Mouse (Mus musculus): ENCODE measurements around the gene Gde1.

Gde1 gene

GRCm38 (mm10) chr7:118706051-118706450 is 473 bp upstream of the Gde1 start:
- DNase-seq: peak; percentile 28

DNA sequence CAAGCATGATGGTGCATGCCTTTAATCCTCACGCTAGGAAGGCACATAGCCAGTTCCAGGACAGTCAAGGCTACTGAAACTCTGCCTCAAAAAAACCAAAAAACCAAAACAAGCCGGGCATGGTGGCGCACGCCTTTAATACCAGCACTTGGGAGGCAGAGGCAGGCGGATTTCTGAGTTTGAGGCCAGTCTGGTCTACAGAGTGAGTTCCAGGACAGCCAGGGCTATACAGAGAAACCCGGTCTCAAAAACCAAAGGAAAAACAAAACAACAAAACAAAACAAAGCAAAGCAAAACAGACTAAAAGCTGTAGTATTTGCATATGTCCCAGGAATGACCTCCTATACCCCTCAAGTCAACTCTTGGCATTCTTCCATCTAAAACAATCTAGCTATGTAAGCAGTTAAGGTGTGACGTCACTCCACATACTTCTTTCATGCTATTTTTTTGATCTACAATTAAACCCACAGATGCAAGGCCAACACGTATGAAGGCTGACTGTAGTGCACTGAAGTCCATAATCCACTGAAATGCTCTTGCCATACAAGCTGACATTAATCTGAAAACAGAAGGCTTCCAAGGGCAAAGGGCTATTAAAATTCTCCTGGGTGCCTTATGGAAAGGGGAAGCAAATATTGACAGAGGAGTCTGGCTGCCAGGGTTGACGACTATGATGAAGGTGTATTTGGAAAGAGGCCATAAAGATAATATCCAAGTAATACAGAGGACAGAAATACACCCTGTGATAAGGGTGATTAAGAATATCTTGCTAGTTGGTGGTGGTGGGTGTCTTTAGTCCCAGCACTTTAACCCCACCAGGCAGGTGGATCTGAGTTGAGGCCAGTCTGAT is 1.4 kb downstream of the Gde1 start:
- DNase-seq: no peak

DNA sequence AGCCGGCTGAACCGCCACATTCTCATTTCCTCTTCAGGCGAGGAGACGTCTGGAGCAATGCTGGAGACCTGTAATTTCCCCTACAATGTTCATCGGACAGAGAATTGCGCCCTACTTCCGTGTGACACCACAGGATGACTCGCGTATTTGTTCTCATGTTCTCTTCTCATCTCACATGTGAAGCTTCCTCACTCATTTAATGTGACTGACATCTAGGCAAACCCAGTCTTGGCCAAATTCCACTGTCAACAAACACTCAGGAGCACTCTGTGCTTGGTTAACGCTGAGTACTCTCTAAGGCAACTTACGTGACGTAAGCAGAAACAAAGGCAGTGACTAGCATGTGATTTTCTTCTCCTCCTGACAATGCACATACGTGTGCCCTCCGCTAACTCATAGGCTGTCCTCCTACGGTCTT is 2.4 kb downstream of the Gde1 start:
- DNase-seq: no peak

DNA sequence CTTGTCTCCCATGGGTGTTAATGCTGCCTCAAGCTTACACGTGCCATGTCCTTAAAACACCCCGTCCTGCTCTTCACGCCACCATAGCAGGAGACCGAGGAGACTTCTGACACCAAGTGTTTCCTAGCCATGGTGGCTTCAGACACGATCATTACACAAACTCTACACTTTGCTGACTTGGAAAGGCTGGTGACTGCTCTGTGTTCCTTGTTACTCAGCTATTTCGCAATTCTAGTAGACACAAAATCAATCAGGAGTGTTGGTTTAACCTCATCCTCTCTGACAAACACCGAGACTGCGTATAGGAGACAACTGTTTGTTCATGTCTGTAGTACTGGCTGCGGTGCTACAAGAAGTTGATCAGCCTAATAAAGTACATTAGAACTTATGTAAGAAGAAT is 6.7 kb downstream of the Gde1 start:
- DNase-seq: no peak

- no peak for DNase-seq
Measured at GRCm38 (mm10) chr7:118697168-118697567, 8.4 kb downstream of the Gde1 start.

DNA sequence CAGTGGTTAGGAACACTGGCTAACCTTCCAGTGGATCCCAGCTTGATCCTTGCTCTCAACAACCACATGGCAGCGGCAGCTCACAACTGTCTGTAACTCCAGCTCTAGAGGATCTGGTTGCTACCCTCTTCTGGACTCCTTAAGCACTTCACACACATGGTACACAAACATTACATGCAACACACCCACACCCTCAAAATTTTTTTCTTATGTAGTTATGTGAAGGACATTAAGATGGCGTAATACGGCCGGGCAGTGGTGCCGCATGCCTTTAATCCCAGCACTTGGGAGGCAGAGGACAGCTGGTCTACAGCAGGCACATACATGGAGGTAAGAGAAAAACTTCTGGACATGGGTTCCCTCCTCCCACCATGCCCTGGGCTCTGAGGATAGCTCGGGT is 9.4 kb downstream of the Gde1 start:
- no peak for DNase-seq

- DNase-seq: no peak
Measured at GRCm38 (mm10) chr7:118691287-118691686, 14.3 kb downstream of the Gde1 start.

GRCm38 (mm10) chr7:118689088-118689487 is 16.5 kb downstream of the Gde1 start:
- no peak for DNase-seq

DNA sequence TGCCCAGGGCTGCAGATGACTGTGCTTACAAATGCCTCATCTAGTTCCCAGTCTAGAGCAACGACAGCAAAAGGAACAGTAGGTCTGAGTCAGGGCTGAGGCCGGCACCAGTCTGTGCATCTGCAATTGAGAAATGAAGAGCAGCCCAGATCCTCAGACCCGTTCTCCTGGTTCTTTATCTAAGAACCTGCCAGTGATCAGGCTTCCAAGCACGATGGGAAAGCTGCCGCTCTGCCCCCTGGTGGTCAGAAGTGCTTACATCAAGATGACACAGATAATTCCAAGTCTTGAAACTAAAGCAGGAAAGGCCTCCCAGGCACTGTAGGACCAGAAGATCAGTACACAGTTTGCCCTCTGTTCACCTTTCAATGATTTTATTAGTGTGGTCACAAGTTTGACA is 17.4 kb downstream of the Gde1 start:
- DNase-seq: peak; percentile 88

- no peak for DNase-seq
Measured at GRCm38 (mm10) chr7:118676826-118677225, 28.8 kb downstream of the Gde1 start.

GRCm38 (mm10) chr7:118670142-118670541 is 35.4 kb downstream of the Gde1 start:
- no peak for DNase-seq

DNA sequence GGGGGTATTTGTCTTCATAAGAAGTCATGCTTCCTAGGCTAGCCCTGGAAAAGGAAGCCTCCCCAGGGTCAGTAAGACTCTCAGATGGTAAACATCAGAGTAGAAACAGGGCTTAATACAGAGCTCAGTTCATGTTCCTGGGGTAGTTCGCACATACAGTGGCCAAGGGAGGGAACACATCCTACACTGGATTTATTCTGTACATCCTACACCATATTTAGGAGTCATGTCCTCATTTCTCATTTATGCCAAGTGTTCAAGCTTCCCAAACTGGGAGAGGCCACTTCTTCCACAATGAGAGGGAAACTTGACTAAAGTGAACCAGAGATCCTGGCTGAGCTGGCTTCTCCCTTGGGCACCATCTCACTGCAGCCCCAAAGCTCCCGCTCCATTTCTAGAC is 37.8 kb downstream of the Gde1 start:
- no peak for DNase-seq

DNA sequence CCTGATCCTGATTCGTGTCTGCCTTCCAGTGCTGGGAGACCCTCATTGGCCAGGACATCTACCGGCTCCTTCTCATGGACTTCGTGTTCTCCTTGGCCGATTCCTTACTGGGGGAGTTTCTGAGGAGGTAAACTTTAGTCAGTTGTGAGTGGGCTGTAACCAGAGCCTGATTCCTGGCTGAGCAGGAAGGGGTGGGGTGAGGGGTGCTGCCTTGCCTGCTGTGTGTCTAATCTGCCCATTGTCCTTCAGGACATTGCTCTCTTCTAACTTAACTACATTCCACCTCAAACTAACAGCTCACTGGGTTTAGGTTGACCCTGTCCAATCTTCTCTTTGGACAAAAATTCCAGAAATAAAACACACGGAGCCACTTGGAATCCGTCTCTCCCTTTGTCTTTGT is 48.8 kb downstream of the Gde1 start:
- DNase-seq: no peak

- no peak for DNase-seq
Measured at GRCm38 (mm10) chr7:118652572-118653295, 52.8 kb downstream of the Gde1 start.

DNA sequence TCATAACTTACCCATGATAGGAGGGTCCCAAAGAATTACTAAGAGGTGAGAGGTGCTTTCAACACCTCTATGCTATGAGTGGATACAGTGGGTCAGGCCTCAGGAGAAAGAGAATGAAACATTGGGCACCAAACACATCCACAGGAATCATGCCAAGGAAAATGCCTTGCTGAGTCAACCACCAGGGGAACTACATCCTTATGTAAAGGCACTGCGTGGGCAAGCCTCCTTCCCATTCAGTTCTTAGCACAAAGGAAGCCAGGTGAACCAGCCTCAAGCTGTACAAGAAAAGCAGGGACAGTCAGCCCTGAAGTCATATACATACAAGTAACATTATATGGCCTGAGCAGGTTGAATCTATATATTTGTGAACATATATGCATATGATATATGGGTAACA is 54.7 kb downstream of the Gde1 start:
- DNase-seq: no peak

- DNase-seq: no peak
Measured at GRCm38 (mm10) chr7:118650119-118650518, 55.5 kb downstream of the Gde1 start.

GRCm38 (mm10) chr7:118649328-118649727 is 56.2 kb downstream of the Gde1 start:
- no peak for DNase-seq

- no peak for DNase-seq
Measured at GRCm38 (mm10) chr7:118646237-118646636, 59.3 kb downstream of the Gde1 start.

Data from kidney, postnatal 10 days (tissue).